Mouse (Mus musculus) thymus, postnatal 25 days (tissue): Measurements from ENCODE around the gene Atp7a.

Experiments
- DNase-seq: peaks from one replicate; pipeline ENCODE4 v3.0.0; 2022

Gene Atp7a

GRCm38 (mm10) chrX:106082518-106082917, 55.4 kb downstream of the Atp7a start:
- no peak for DNase-seq

- no peak for DNase-seq
Measured at GRCm38 (mm10) chrX:106085132-106085531, 58.1 kb downstream of the Atp7a start.

- DNase-seq = no peak
Measured at GRCm38 (mm10) chrX:106085564-106085963, 58.5 kb downstream of the Atp7a start.

GRCm38 (mm10) chrX:106092939-106093338, 65.9 kb downstream of the Atp7a start:
- DNase-seq = no peak

GRCm38 (mm10) chrX:106105464-106105863, 78.4 kb downstream of the Atp7a start:
- DNase-seq = peak; percentile 17

- no peak for DNase-seq
Measured at GRCm38 (mm10) chrX:106113881-106114280, 86.8 kb downstream of the Atp7a start.

- DNase-seq = no peak
Measured at GRCm38 (mm10) chrX:106114674-106115073, 87.6 kb downstream of the Atp7a start.

- no peak for DNase-seq
Measured at GRCm38 (mm10) chrX:106122823-106123222, 95.7 kb downstream of the Atp7a start.

GRCm38 (mm10) chrX:106128283-106128682, 101.2 kb downstream of the Atp7a start:
- DNase-seq = no peak

- no peak for DNase-seq
Measured at GRCm38 (mm10) chrX:106129877-106130276, 102.8 kb downstream of the Atp7a start.

GRCm38 (mm10) chrX:106134916-106135315, 107.8 kb downstream of the Atp7a start:
- DNase-seq = no peak

- no peak for DNase-seq
Measured at GRCm38 (mm10) chrX:106135484-106135883, 108.4 kb downstream of the Atp7a start.

GRCm38 (mm10) chrX:106135916-106136575, 109.0 kb downstream of the Atp7a start:
- DNase-seq = peak; percentile 4

- DNase-seq = no peak
Measured at GRCm38 (mm10) chrX:106139309-106140070, 112.4 kb downstream of the Atp7a start.

GRCm38 (mm10) chrX:106142936-106143335, 115.9 kb downstream of the Atp7a start, which contains the start of gene Tlr13:
Tlr13 (plus strand) TSS chrX:106143204.
- no peak for DNase-seq

GRCm38 (mm10) chrX:106148185-106148584, 121.1 kb downstream of the Atp7a start:
- no peak for DNase-seq

GRCm38 (mm10) chrX:106149460-106149859, 122.4 kb downstream of the Atp7a start:
- no peak for DNase-seq

GRCm38 (mm10) chrX:106154180-106154586, 127.1 kb downstream of the Atp7a start:
- DNase-seq = no peak

- no peak for DNase-seq
Measured at GRCm38 (mm10) chrX:106155892-106156291, 128.8 kb downstream of the Atp7a start.

- DNase-seq = no peak
Measured at GRCm38 (mm10) chrX:106163995-106164394, 136.9 kb downstream of the Atp7a start.

GRCm38 (mm10) chrX:106164555-106164954, 137.5 kb downstream of the Atp7a start:
- no peak for DNase-seq

- no peak for DNase-seq
Measured at GRCm38 (mm10) chrX:106165089-106165488, 138.0 kb downstream of the Atp7a start.

GRCm38 (mm10) chrX:106171106-106171852, 144.2 kb downstream of the Atp7a start:
- DNase-seq = peak; percentile 80

- peak; percentile 50 for DNase-seq
Measured at GRCm38 (mm10) chrX:106171853-106172154, 144.7 kb downstream of the Atp7a start.
